Mouse (Mus musculus) kidney, adult 2 months (tissue): Measurements from ENCODE around the gene Nsl1. TPM values are rescaled to one million over a fixed set of nuclear protein-coding genes. Genes with fewer than 3 reads are reported as not detected.
A peak's percentile ranks its signal among the peaks of the same experiment; 100 is the strongest.

Experiments used
- DNase-seq: peaks from one replicate; pipeline ENCODE4 v3.0.0; 2021
- H3K27ac ChIP-seq: fragments of 200-500 bp; 2 replicates; pipeline ENCODE4 v1.5.1; 2012; ENCODE audit warnings: low read depth, low read length, control low read depth, inconsistent platforms; ENCODE audit not compliant: insufficient read depth
- H3K27me3 ChIP-seq: fragments of 200-500 bp; replicated peaks from 2 replicates; pipeline ENCODE4 v1.6.1; 2012; ENCODE audit warnings: mild to moderate bottlenecking, moderate library complexity, low read length, inconsistent platforms; ENCODE audit not compliant: control insufficient read depth, insufficient read depth
- H3K36me3 ChIP-seq: fragments of 200-500 bp; 2 replicates; pipeline ENCODE4 v1.6.1; 2012; ENCODE audit warnings: mild to moderate bottlenecking, moderate library complexity, low read length, inconsistent platforms; ENCODE audit not compliant: control insufficient read depth, insufficient read depth
- H3K4me1 ChIP-seq: fragments of 200-500 bp; 2 replicates; pipeline ENCODE4 v1.6.1; 2011; ENCODE audit warnings: low read length; ENCODE audit not compliant: control insufficient read depth, insufficient read depth
- H3K4me3 ChIP-seq: fragments of 200-500 bp; 2 replicates; pipeline ENCODE4 v1.5.1; 2011; ENCODE audit warnings: mild to moderate bottlenecking, low read depth, low read length, control low read depth; ENCODE audit not compliant: insufficient read depth
- CTCF ChIP-seq: fragments of 200-500 bp; conservative IDR thresholded peaks from 2 replicates; pipeline ENCODE4 v1.5.1; 2011; ENCODE audit warnings: low read depth, mild to moderate bottlenecking, control low read depth, low read length, moderate library complexity, mixed read lengths; ENCODE audit not compliant: insufficient read depth, insufficient read length
- POLR2A ChIP-seq: fragments of 200-500 bp; IDR thresholded peaks from one replicate; pipeline ENCODE4 v1.6.1; 2011; ENCODE audit warnings: low read depth, low read length, control low read depth
- WGBS: fragments of 180-500 bp; shearing (Covaris S2); methylation state at CpG from one replicate; pipeline ENCODE4 v1.1.7; 2018; 5-methylcytosine and 5-hydroxymethylcytosine counted together
- polyA plus RNA-seq: library from polyadenylated mRNA; depleted of rRNA; stranded (reverse); fragments of >200 nt; gene quantifications from 2 replicates; pipeline ENCODE4 v1.2.3, GENCODE M21; 2012

Nsl1 gene
- polyA plus RNA-seq, 1 experiment: 0.31 TPM

DNA sequence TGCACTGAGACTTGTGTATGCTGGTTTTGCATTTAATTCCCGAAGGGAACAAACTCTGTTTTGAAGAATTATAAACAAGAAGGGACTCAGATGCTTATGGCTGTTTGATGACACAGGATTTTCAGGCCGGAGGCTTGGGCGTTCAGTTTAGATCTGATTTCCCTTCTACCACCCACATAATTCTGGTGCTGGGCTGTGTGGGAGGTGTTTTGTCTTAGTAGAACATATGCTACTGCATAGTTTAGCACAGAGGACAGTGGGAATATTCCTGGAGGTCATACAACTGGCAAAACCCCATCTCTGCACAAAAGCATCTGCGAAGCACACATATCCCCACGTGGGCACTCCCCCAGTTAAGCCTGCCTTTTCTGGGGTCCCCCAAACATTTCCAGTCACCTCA is 30.8 kb downstream of the Nsl1 start:
- H3K36me3 ChIP-seq: no peaks in the 10 kb centered on the region
- H3K27me3 ChIP-seq: no peaks in the 10 kb centered on the region
- TF ChIP-seq POLR2A: no peak
- no peak for TF ChIP-seq CTCF
- no peak overlapping the region for H3K27ac ChIP-seq
- H3K4me1 ChIP-seq: no peaks in the 10 kb centered on the region
- no peak for DNase-seq
- WGBS: 67% methylated on average over 5 of the region's 5 CpGs
- H3K4me3 ChIP-seq: no peak overlapping the region

- 82% methylated on average over 9 of the region's 9 CpGs for WGBS
- Histone ChIP-seq H3K36me3 (no peaks in the 10 kb centered on the region), H3K4me3 (no peak overlapping the region), H3K27ac (no peak overlapping the region), H3K4me1 (no peaks in the 10 kb centered on the region), H3K27me3 (no peaks in the 10 kb centered on the region)
- no peak for DNase-seq
- TF ChIP-seq CTCF (peak; percentile 55), POLR2A (no peak)
Measured at GRCm38 (mm10) chr1:191095019-191095418, 32.2 kb downstream of the Nsl1 start.

DNA sequence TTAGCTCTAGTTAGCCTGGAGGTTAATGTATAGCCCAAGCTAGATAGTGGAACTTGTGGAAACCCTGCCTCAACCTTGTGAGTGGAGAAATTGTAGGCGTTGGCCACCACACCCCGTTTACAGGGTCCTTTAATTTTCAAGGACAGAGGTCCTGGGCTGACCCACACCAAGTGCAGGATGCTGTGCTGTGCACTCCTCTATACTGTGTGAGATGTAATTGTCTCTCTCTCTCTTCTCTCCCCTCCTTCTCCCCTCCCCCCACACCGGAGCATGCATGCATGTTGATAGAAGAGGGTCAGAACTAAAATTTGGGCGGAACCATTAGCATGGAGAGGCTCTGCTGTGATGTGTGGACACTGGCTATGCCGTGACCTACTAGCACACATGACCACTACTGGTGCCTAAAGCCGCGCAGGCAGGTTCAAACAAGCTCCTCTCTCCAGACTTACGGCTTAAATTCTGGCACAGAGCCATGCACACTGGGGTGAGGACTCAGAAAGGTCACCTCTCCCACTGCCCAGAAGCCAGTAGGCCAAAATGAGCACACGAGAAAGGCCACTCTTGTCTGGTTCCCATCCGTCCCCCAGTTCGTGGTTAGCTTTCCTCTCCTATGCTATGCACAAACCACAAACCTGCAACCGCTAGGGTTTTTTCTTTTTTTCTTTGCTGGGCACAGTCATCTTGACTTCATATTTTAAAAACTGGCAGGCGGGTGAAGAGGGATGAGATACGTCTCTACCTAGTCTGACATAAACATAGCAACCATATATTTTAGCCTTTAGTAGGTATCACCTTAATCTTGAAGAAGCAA is 34.3 kb downstream of the Nsl1 start:
- TF ChIP-seq CTCF (no peak), POLR2A (no peak)
- Histone ChIP-seq H3K4me3 (0 out of 2 replicates have a peak overlapping the region, but pooled peaks have one; percentile 63), H3K4me1 (no peaks in the 10 kb centered on the region), H3K36me3 (no peaks in the 10 kb centered on the region), H3K27me3 (no peaks in the 10 kb centered on the region), H3K27ac (no peak overlapping the region)
- WGBS: 44% methylated on average over 14 of the region's 14 CpGs
- DNase-seq: peak; percentile 53

GRCm38 (mm10) chr1:191097802-191098747 is 35.3 kb downstream of the Nsl1 start, which contains the start of gene Batf3:
Gene Batf3, plus strand, starts transcription at chr1:191097847.
- Histone ChIP-seq H3K27ac (no peak within 1 kb of the TSS), H3K4me1 (no peaks in the 10 kb centered on the region), H3K4me3 (peak within 1 kb of the TSS; percentile 63), H3K27me3 (no peaks in the 10 kb centered on the region), H3K36me3 (no peaks in the 10 kb centered on the region)
- WGBS: under 1% methylated on average over 86 of the region's 95 CpGs
- DNase-seq: peak; percentile 36
- TF ChIP-seq CTCF (no peak), POLR2A (no peak)

- Histone ChIP-seq H3K36me3 (no peaks in the 10 kb centered on the region), H3K27me3 (no peaks in the 10 kb centered on the region), H3K4me3 (no peak overlapping the region), H3K4me1 (no peaks in the 10 kb centered on the region), H3K27ac (no peak overlapping the region)
- DNase-seq: no peak
- WGBS: 48% methylated on average over 5 of the region's 5 CpGs
- TF ChIP-seq POLR2A (no peak), CTCF (no peak)
Measured at GRCm38 (mm10) chr1:191099114-191099513, 36.3 kb downstream of the Nsl1 start.

- H3K36me3 ChIP-seq: no peaks in the 10 kb centered on the region
- no peak overlapping the region for H3K4me3 ChIP-seq
- H3K4me1 ChIP-seq: no peaks in the 10 kb centered on the region
- H3K27ac ChIP-seq: no peak overlapping the region
- DNase-seq: no peak
- WGBS: 60% methylated on average over 5 of the region's 5 CpGs
- no peaks in the 10 kb centered on the region for H3K27me3 ChIP-seq
- TF ChIP-seq CTCF (no peak), POLR2A (no peak)
Measured at GRCm38 (mm10) chr1:191099772-191100291, 37.0 kb downstream of the Nsl1 start.
